Mouse (Mus musculus): Measurements from ENCODE around the gene Kdm1b. TPM values are rescaled to one million over a fixed set of nuclear protein-coding genes. Genes with fewer than 3 reads are reported as not detected.
A peak's percentile ranks its signal among the peaks of the same experiment; 100 is the strongest.

Kdm1b gene
- polyA plus RNA-seq, 1 experiment from 2014 or later: 7.5 TPM

GRCm38 (mm10) chr13:47042024-47042633 lies 1.2 kb upstream of the Kdm1b start:
- no peak for ATAC-seq (ENCODE audit: insufficient number of reproducible peaks, insufficient read depth, low FRiP score, low read depth)
- Histone ChIP-seq H3K4me3 (ENCODE audit: control insufficient read depth in 1 of 2, insufficient read depth in 1 of 2, low read depth in 1 of 2, low read length in 2 of 2) (peak overlapping the region in 1 of 2 experiments; percentile 80; a peak in 1 of 4 replicates), H3K9ac (ENCODE audit: low read length) (no peak overlapping the region), H3K9me3 (ENCODE audit: control insufficient read depth, low read length) (no peaks in the 10 kb centered on the region), H3K27ac (replicated peaks in 1 of 2; ENCODE audit: control insufficient read depth in 1 of 2, insufficient read depth in 1 of 2, low read depth in 2 of 2, low read length in 2 of 2) (no peak overlapping the region), H3K36me3 (ENCODE audit: control insufficient read depth, insufficient read depth, low read length) (no peaks in the 10 kb centered on the region), H3K27me3 (ENCODE audit: control insufficient read depth, insufficient read depth, low read length) (no peaks in the 10 kb centered on the region), H3K4me2 (ENCODE audit: low read length) (peak overlapping the region; percentile 74), H3K4me1 (ENCODE audit: control insufficient read depth in 2 of 2, insufficient read depth in 2 of 2, low read length in 2 of 2) (peaks cover 8% of the 10 kb centered on the region in 2 experiments; a peak in 3 of 4 replicates)
- 50% methylated on average over 8 of the region's 8 CpGs for WGBS

- under 1% methylated on average over 45 of the region's 45 CpGs for WGBS
- ATAC-seq (ENCODE audit: insufficient number of reproducible peaks, insufficient read depth, low FRiP score, low read depth): no peak
- H3K4me3 ChIP-seq (ENCODE audit: control insufficient read depth in 1 of 2, insufficient read depth in 1 of 2, low read depth in 1 of 2, low read length in 2 of 2): peak overlapping the region; percentile 80 to 87
- no peak overlapping the region; a peak in 1 of 4 replicates for H3K27ac ChIP-seq (replicated peaks in 1 of 2; ENCODE audit: control insufficient read depth in 1 of 2, insufficient read depth in 1 of 2, low read depth in 2 of 2, low read length in 2 of 2)
- H3K4me1 ChIP-seq (ENCODE audit: control insufficient read depth in 2 of 2, insufficient read depth in 2 of 2, low read length in 2 of 2): peaks cover 8% of the 10 kb centered on the region in 2 experiments; a peak in 3 of 4 replicates
- H3K4me2 ChIP-seq (ENCODE audit: low read length): peak overlapping the region; percentile 74
- H3K27me3 ChIP-seq (ENCODE audit: control insufficient read depth, insufficient read depth, low read length): no peaks in the 10 kb centered on the region
- H3K36me3 ChIP-seq (ENCODE audit: control insufficient read depth, insufficient read depth, low read length): peaks cover 6% of the 10 kb centered on the region; the same call in 1 of the 2 replicates
- H3K9ac ChIP-seq (ENCODE audit: low read length): peak overlapping the region; percentile 82
- no peaks in the 10 kb centered on the region for H3K9me3 ChIP-seq (ENCODE audit: control insufficient read depth, low read length)
Measured at GRCm38 (mm10) chr13:47043833-47044616, 726 bp downstream of the Kdm1b start.

- Histone ChIP-seq H3K36me3 (ENCODE audit: control insufficient read depth, insufficient read depth, low read length) (peaks cover 11% of the 10 kb centered on the region; the same call in 1 of the 2 replicates), H3K27ac (replicated peaks in 1 of 2; ENCODE audit: control insufficient read depth in 1 of 2, insufficient read depth in 1 of 2, low read depth in 2 of 2, low read length in 2 of 2) (peak within 1 kb of the TSS; percentile 34 to 45), H3K4me2 (ENCODE audit: low read length) (peak within 1 kb of the TSS; percentile 74), H3K4me3 (ENCODE audit: control insufficient read depth in 1 of 2, insufficient read depth in 1 of 2, low read depth in 1 of 2, low read length in 2 of 2) (peak within 1 kb of the TSS; percentile 80 to 87), H3K9ac (ENCODE audit: low read length) (peak within 1 kb of the TSS; percentile 82), H3K27me3 (ENCODE audit: control insufficient read depth, insufficient read depth, low read length) (no peaks in the 10 kb centered on the region), H3K9me3 (ENCODE audit: control insufficient read depth, low read length) (no peaks in the 10 kb centered on the region), H3K4me1 (ENCODE audit: control insufficient read depth in 2 of 2, insufficient read depth in 2 of 2, low read length in 2 of 2) (peaks cover 8% of the 10 kb centered on the region in 2 experiments; a peak in 3 of 4 replicates)
- 23% methylated on average over 10 of the region's 10 CpGs for WGBS
- no peak for ATAC-seq (ENCODE audit: insufficient number of reproducible peaks, insufficient read depth, low FRiP score, low read depth)
Measured at GRCm38 (mm10) chr13:47044617-47044947, 1.3 kb downstream of the Kdm1b start, which contains the start of gene Tpmt. Gene Tpmt, minus strand, starts transcription at chr13:47044737.

- peaks cover 10 to 20% of the 10 kb centered on the region in 2 experiments; a peak in 3 of 4 replicates for H3K4me1 ChIP-seq (ENCODE audit: control insufficient read depth in 2 of 2, insufficient read depth in 2 of 2, low read length in 2 of 2)
- peaks cover 22% of the 10 kb centered on the region for H3K36me3 ChIP-seq (ENCODE audit: control insufficient read depth, insufficient read depth, low read length)
- H3K4me3 ChIP-seq (ENCODE audit: control insufficient read depth in 1 of 2, insufficient read depth in 1 of 2, low read depth in 1 of 2, low read length in 2 of 2): no peak overlapping the region
- H3K27me3 ChIP-seq (ENCODE audit: control insufficient read depth, insufficient read depth, low read length): no peaks in the 10 kb centered on the region
- H3K27ac ChIP-seq (replicated peaks in 1 of 2; ENCODE audit: control insufficient read depth in 1 of 2, insufficient read depth in 1 of 2, low read depth in 2 of 2, low read length in 2 of 2): no peak overlapping the region
- no peak for ATAC-seq (ENCODE audit: insufficient number of reproducible peaks, insufficient read depth, low FRiP score, low read depth)
- 80% methylated on average over 4 of the region's 4 CpGs for WGBS
- H3K9ac ChIP-seq (ENCODE audit: low read length): no peak overlapping the region
- no peaks in the 10 kb centered on the region for H3K9me3 ChIP-seq (ENCODE audit: control insufficient read depth, low read length)
- no peak overlapping the region for H3K4me2 ChIP-seq (ENCODE audit: low read length)
Measured at GRCm38 (mm10) chr13:47047996-47048395, 4.7 kb downstream of the Kdm1b start.

GRCm38 (mm10) chr13:47050009-47050408 lies 6.7 kb downstream of the Kdm1b start:
- H3K27ac ChIP-seq (replicated peaks in 1 of 2; ENCODE audit: control insufficient read depth in 1 of 2, insufficient read depth in 1 of 2, low read depth in 2 of 2, low read length in 2 of 2): no peak overlapping the region
- ATAC-seq (ENCODE audit: insufficient number of reproducible peaks, insufficient read depth, low FRiP score, low read depth): no peak
- 27% methylated on average over 4 of the region's 4 CpGs for WGBS

GRCm38 (mm10) chr13:47053971-47054370 lies 10.7 kb downstream of the Kdm1b start:
- H3K4me1 ChIP-seq (ENCODE audit: control insufficient read depth in 2 of 2, insufficient read depth in 2 of 2, low read length in 2 of 2): peaks cover 2 to 13% of the 10 kb centered on the region in 2 experiments; a peak in 2 of 4 replicates
- H3K4me3 ChIP-seq (ENCODE audit: control insufficient read depth in 1 of 2, insufficient read depth in 1 of 2, low read depth in 1 of 2, low read length in 2 of 2): no peak overlapping the region
- peaks cover 36% of the 10 kb centered on the region for H3K36me3 ChIP-seq (ENCODE audit: control insufficient read depth, insufficient read depth, low read length)
- no peak overlapping the region for H3K4me2 ChIP-seq (ENCODE audit: low read length)
- H3K27me3 ChIP-seq (ENCODE audit: control insufficient read depth, insufficient read depth, low read length): no peaks in the 10 kb centered on the region
- ATAC-seq (ENCODE audit: insufficient number of reproducible peaks, insufficient read depth, low FRiP score, low read depth): no peak
- H3K27ac ChIP-seq (replicated peaks in 1 of 2; ENCODE audit: control insufficient read depth in 1 of 2, insufficient read depth in 1 of 2, low read depth in 2 of 2, low read length in 2 of 2): no peak overlapping the region
- no peaks in the 10 kb centered on the region for H3K9me3 ChIP-seq (ENCODE audit: control insufficient read depth, low read length)
- 76% methylated on average over 10 of the region's 10 CpGs for WGBS
- H3K9ac ChIP-seq (ENCODE audit: low read length): no peak overlapping the region

More at GRCm38 (mm10) chr13:47050009-47050408, 6.7 kb downstream of the Kdm1b start:
- Histone ChIP-seq H3K4me1 (ENCODE audit: control insufficient read depth in 2 of 2, insufficient read depth in 2 of 2, low read length in 2 of 2) (peaks cover 2 to 13% of the 10 kb centered on the region in 2 experiments; a peak in 2 of 4 replicates), H3K9ac (ENCODE audit: low read length) (no peak overlapping the region), H3K4me2 (ENCODE audit: low read length) (no peak overlapping the region), H3K9me3 (ENCODE audit: control insufficient read depth, low read length) (no peaks in the 10 kb centered on the region), H3K4me3 (ENCODE audit: control insufficient read depth in 1 of 2, insufficient read depth in 1 of 2, low read depth in 1 of 2, low read length in 2 of 2) (no peak overlapping the region), H3K36me3 (ENCODE audit: control insufficient read depth, insufficient read depth, low read length) (peaks cover 37% of the 10 kb centered on the region), H3K27me3 (ENCODE audit: control insufficient read depth, insufficient read depth, low read length) (no peaks in the 10 kb centered on the region)

GRCm38 (mm10) chr13:47056126-47056525 lies 12.8 kb downstream of the Kdm1b start:
- Histone ChIP-seq H3K4me2 (ENCODE audit: low read length) (no peak overlapping the region), H3K4me1 (ENCODE audit: control insufficient read depth in 2 of 2, insufficient read depth in 2 of 2, low read length in 2 of 2) (peaks cover 0 to under 1% of the 10 kb centered on the region in 2 experiments; a peak in 2 of 4 replicates), H3K9me3 (ENCODE audit: control insufficient read depth, low read length) (no peaks in the 10 kb centered on the region), H3K9ac (ENCODE audit: low read length) (no peak overlapping the region), H3K36me3 (ENCODE audit: control insufficient read depth, insufficient read depth, low read length) (peaks cover 37% of the 10 kb centered on the region), H3K4me3 (ENCODE audit: control insufficient read depth in 1 of 2, insufficient read depth in 1 of 2, low read depth in 1 of 2, low read length in 2 of 2) (no peak overlapping the region), H3K27ac (replicated peaks in 1 of 2; ENCODE audit: control insufficient read depth in 1 of 2, insufficient read depth in 1 of 2, low read depth in 2 of 2, low read length in 2 of 2) (no peak overlapping the region), H3K27me3 (ENCODE audit: control insufficient read depth, insufficient read depth, low read length) (no peaks in the 10 kb centered on the region)
- no peak for ATAC-seq (ENCODE audit: insufficient number of reproducible peaks, insufficient read depth, low FRiP score, low read depth)
- 76% methylated on average over 11 of the region's 11 CpGs for WGBS
